Mouse (Mus musculus) hindbrain, embryonic 11.5 days (tissue): Measurements from ENCODE around the gene Cyp11a1. TPM values are rescaled to one million over a fixed set of nuclear protein-coding genes. Genes with fewer than 3 reads are reported as not detected.

ENCODE experiments used
- ATAC-seq: fragments of 200-750 bp; cut with Nextera tagmentation; 2 replicates; pipeline ENCODE4 v1.8.0; 2017; ENCODE audit warnings: mild to moderate bottlenecking, moderate TSS enrichment, moderate library complexity; ENCODE audit not compliant: low FRiP score
- DNase-seq: peaks from one replicate; pipeline ENCODE4 v3.0.0-alpha.2; 2015; ENCODE audit warnings: low spot score
- H3K27ac ChIP-seq: fragments of 300-500 bp; sonication (generic); 2 replicates; pipeline ENCODE4 v1.5.1; 2014; ENCODE audit warnings: mild to moderate bottlenecking, low read depth, low read length
- H3K27me3 ChIP-seq: fragments of 300-500 bp; sonication (generic); 2 replicates; pipeline ENCODE4 v1.6.1; 2014; ENCODE audit warnings: mild to moderate bottlenecking, low read length, moderate library complexity, mixed read lengths; ENCODE audit not compliant: control insufficient read depth, insufficient read depth
- H3K36me3 ChIP-seq: fragments of 300-500 bp; sonication (generic); 2 replicates; pipeline ENCODE4 v1.6.1; 2014; ENCODE audit warnings: mild to moderate bottlenecking, low read length, moderate library complexity, mixed read lengths; ENCODE audit not compliant: control insufficient read depth, insufficient read depth
- H3K4me1 ChIP-seq: fragments of 300-500 bp; sonication (generic); replicated peaks from 2 replicates; pipeline ENCODE4 v1.6.1; 2014; ENCODE audit warnings: low read length, mixed read lengths; ENCODE audit not compliant: control insufficient read depth, insufficient read depth
- H3K4me2 ChIP-seq: fragments of 300-500 bp; sonication (generic); replicated peaks from 2 replicates; pipeline ENCODE4 v1.6.1; 2014; ENCODE audit warnings: mild to moderate bottlenecking, low read depth, low read length
- H3K4me3 ChIP-seq: fragments of 300-500 bp; sonication (generic); 2 replicates; pipeline ENCODE4 v1.5.1; 2014; ENCODE audit warnings: low read depth, low read length
- H3K9ac ChIP-seq: fragments of 300-500 bp; sonication (generic); 2 replicates; pipeline ENCODE4 v1.6.1; 2014; ENCODE audit warnings: low read depth, low read length
- H3K9me3 ChIP-seq: fragments of 300-500 bp; sonication (generic); 2 replicates; pipeline ENCODE4 v1.6.1; 2016; ENCODE audit warnings: low read length; ENCODE audit not compliant: control insufficient read depth
- WGBS: fragments of 180-500 bp; shearing (Covaris S2); extraction: QIAGEN DNeasy Blood & Tissue Kit; methylation state at CpG from one replicate; pipeline ENCODE4 v1.1.7; 2014; 5-methylcytosine and 5-hydroxymethylcytosine counted together
- polyA plus RNA-seq: library from polyadenylated mRNA; unstranded; fragments of >200 nt; fragmentation: Nextera tagmentation; extraction: Ambion mirVana; gene quantifications from 2 replicates; pipeline ENCODE4 v1.2.1, GENCODE M21; 2014

Gene Cyp11a1
- polyA plus RNA-seq, 1 experiment from 2014 or later: not detected

GRCm38 (mm10) chr9:58040977-58041376 is 34.8 kb downstream of the Cyp11a1 start:
- H3K4me3 ChIP-seq: no peak overlapping the region
- H3K4me2 ChIP-seq: no peak overlapping the region
- 21% methylated on average over 4 of the region's 4 CpGs for WGBS
- no peak overlapping the region for H3K9ac ChIP-seq
- H3K36me3 ChIP-seq: no peaks in the 10 kb centered on the region
- peaks cover 36% of the 10 kb centered on the region for H3K4me1 ChIP-seq
- DNase-seq (no peak), ATAC-seq (no peak)
- no peaks in the 10 kb centered on the region for H3K9me3 ChIP-seq
- peak overlapping the region; percentile 42; the same call in 1 of the 2 replicates for H3K27ac ChIP-seq
- H3K27me3 ChIP-seq: peaks cover 6% of the 10 kb centered on the region

GRCm38 (mm10) chr9:58042391-58042790 is 36.2 kb downstream of the Cyp11a1 start:
- Histone ChIP-seq H3K4me3 (no peak overlapping the region), H3K4me1 (peaks cover 39% of the 10 kb centered on the region), H3K36me3 (no peaks in the 10 kb centered on the region), H3K9ac (peak overlapping the region; percentile 12; the same call in 1 of the 2 replicates), H3K9me3 (no peaks in the 10 kb centered on the region), H3K27ac (peak overlapping the region; percentile 76), H3K4me2 (no peak overlapping the region), H3K27me3 (peaks cover 2% of the 10 kb centered on the region; the same call in 1 of the 2 replicates)
- ATAC-seq (no peak), DNase-seq (peak; percentile 20)
- 21% methylated on average over 10 of the region's 10 CpGs for WGBS

GRCm38 (mm10) chr9:58043496-58044017 is 37.3 kb downstream of the Cyp11a1 start:
- H3K27ac ChIP-seq: peak overlapping the region; percentile 76
- H3K4me1 ChIP-seq: peaks cover 46% of the 10 kb centered on the region
- DNase-seq (peak; percentile 52), ATAC-seq (peak; percentile 41)
- peaks cover 2% of the 10 kb centered on the region; the same call in 1 of the 2 replicates for H3K27me3 ChIP-seq
- H3K9ac ChIP-seq: no peak overlapping the region; the same call in 1 of the 2 replicates
- H3K4me2 ChIP-seq: peak overlapping the region; percentile 21; the same call in 1 of the 2 replicates
- H3K4me3 ChIP-seq: no peak overlapping the region
- WGBS: 68% methylated on average over 10 of the region's 10 CpGs
- H3K36me3 ChIP-seq: no peaks in the 10 kb centered on the region
- no peaks in the 10 kb centered on the region for H3K9me3 ChIP-seq

- ATAC-seq: peak; percentile 61
- H3K9me3 ChIP-seq: no peaks in the 10 kb centered on the region
- peaks cover 50% of the 10 kb centered on the region for H3K4me1 ChIP-seq
- DNase-seq: peak; percentile 48
- peak overlapping the region; percentile 62 for H3K27ac ChIP-seq
- H3K27me3 ChIP-seq: no peaks in the 10 kb centered on the region; the same call in 1 of the 2 replicates
- H3K4me3 ChIP-seq: no peak overlapping the region
- H3K36me3 ChIP-seq: no peaks in the 10 kb centered on the region
- 27% methylated on average over 10 of the region's 10 CpGs for WGBS
- no peak overlapping the region for H3K4me2 ChIP-seq
- H3K9ac ChIP-seq: 0 out of 2 replicates have a peak overlapping the region, but pooled peaks have one; percentile 11
Measured at GRCm38 (mm10) chr9:58044828-58045227, 38.6 kb downstream of the Cyp11a1 start.

- WGBS: 30% methylated on average over 4 of the region's 4 CpGs
- 0 out of 2 replicates have a peak overlapping the region, but pooled peaks have one; percentile 11 for H3K9ac ChIP-seq
- H3K9me3 ChIP-seq: no peaks in the 10 kb centered on the region
- no peak for ATAC-seq
- peak overlapping the region; percentile 62 for H3K27ac ChIP-seq
- peaks cover 48% of the 10 kb centered on the region for H3K4me1 ChIP-seq
- peaks cover 3% of the 10 kb centered on the region; the same call in 1 of the 2 replicates for H3K27me3 ChIP-seq
- no peak overlapping the region for H3K4me2 ChIP-seq
- DNase-seq: peak; percentile 26
- no peak overlapping the region for H3K4me3 ChIP-seq
- H3K36me3 ChIP-seq: no peaks in the 10 kb centered on the region
Measured at GRCm38 (mm10) chr9:58045646-58046045, 39.4 kb downstream of the Cyp11a1 start.

GRCm38 (mm10) chr9:58047061-58047460 is 40.9 kb downstream of the Cyp11a1 start:
- Histone ChIP-seq H3K27ac (no peak overlapping the region), H3K9ac (no peak overlapping the region), H3K9me3 (no peaks in the 10 kb centered on the region), H3K36me3 (no peaks in the 10 kb centered on the region), H3K27me3 (peaks cover 3% of the 10 kb centered on the region; the same call in 1 of the 2 replicates), H3K4me3 (no peak overlapping the region), H3K4me2 (no peak overlapping the region), H3K4me1 (peaks cover 36% of the 10 kb centered on the region)
- WGBS: 83% methylated on average over 10 of the region's 10 CpGs
- ATAC-seq (no peak), DNase-seq (no peak)

GRCm38 (mm10) chr9:58048621-58049020 is 42.4 kb downstream of the Cyp11a1 start:
- ATAC-seq: peak; percentile 42; the same call in 1 of the 2 replicates
- no peaks in the 10 kb centered on the region for H3K9me3 ChIP-seq
- 10% methylated on average over 6 of the region's 6 CpGs for WGBS
- H3K4me2 ChIP-seq: no peak overlapping the region; the same call in 1 of the 2 replicates
- H3K27ac ChIP-seq: peak overlapping the region; percentile 34; the same call in 1 of the 2 replicates
- peak overlapping the region; percentile 17; the same call in 1 of the 2 replicates for H3K9ac ChIP-seq
- H3K4me1 ChIP-seq: peaks cover 25% of the 10 kb centered on the region
- no peaks in the 10 kb centered on the region for H3K36me3 ChIP-seq
- H3K4me3 ChIP-seq: no peak overlapping the region
- peaks cover 3% of the 10 kb centered on the region; the same call in 1 of the 2 replicates for H3K27me3 ChIP-seq
- no peak for DNase-seq

- ATAC-seq: no peak
- no peak for DNase-seq
- no peak overlapping the region for H3K4me2 ChIP-seq
- H3K4me3 ChIP-seq: no peak overlapping the region
- H3K9me3 ChIP-seq: no peaks in the 10 kb centered on the region
- 54% methylated on average over 6 of the region's 6 CpGs for WGBS
- H3K4me1 ChIP-seq: peaks cover 25% of the 10 kb centered on the region
- no peak overlapping the region for H3K9ac ChIP-seq
- H3K36me3 ChIP-seq: no peaks in the 10 kb centered on the region
- H3K27me3 ChIP-seq: peaks cover 3% of the 10 kb centered on the region; the same call in 1 of the 2 replicates
- peak overlapping the region; percentile 31; the same call in 1 of the 2 replicates for H3K27ac ChIP-seq
Measured at GRCm38 (mm10) chr9:58049186-58049585, 43.0 kb downstream of the Cyp11a1 start.

- no peak overlapping the region for H3K4me3 ChIP-seq
- peaks cover 3% of the 10 kb centered on the region; the same call in 1 of the 2 replicates for H3K27me3 ChIP-seq
- H3K9ac ChIP-seq: no peak overlapping the region
- H3K4me2 ChIP-seq: no peak overlapping the region
- H3K27ac ChIP-seq: no peak overlapping the region
- WGBS: 79% methylated on average over 7 of the region's 7 CpGs
- no peak for ATAC-seq
- no peaks in the 10 kb centered on the region for H3K9me3 ChIP-seq
- DNase-seq: no peak
- no peaks in the 10 kb centered on the region for H3K36me3 ChIP-seq
- peaks cover 25% of the 10 kb centered on the region for H3K4me1 ChIP-seq
Measured at GRCm38 (mm10) chr9:58049861-58050260, 43.6 kb downstream of the Cyp11a1 start.
